Mouse (Mus musculus): ENCODE data around the gene Olfr146. TPM values are rescaled to one million over a fixed set of nuclear protein-coding genes. Genes with fewer than 3 reads are reported as not detected.

Gene Olfr146
- not detected in 2 replicates for total RNA-seq (2021)
- long read RNA-seq, result 0 reads

- DNase-seq, result no peak
These were observed at the start of gene Olfr146 for GRCm38 (mm10) chr9:39023277-39023676. Olfr146 (minus strand) TSS chr9:39023377.

GRCm38 (mm10) chr9:39064851-39065250, 41.7 kb upstream of the Olfr146 start, which contains the start of gene Olfr937:
Olfr937 (minus strand) TSS chr9:39064951.
- no peak for DNase-seq

- no peak for DNase-seq
These were observed 23.6 kb downstream of the Olfr146 start, which contains the start of gene Olfr935 for GRCm38 (mm10) chr9:38999583-38999982. Olfr935 (minus strand) TSS chr9:38999683.

GRCm38 (mm10) chr9:38988215-38988614, 35.0 kb downstream of the Olfr146 start, which contains the start of gene Olfr934:
Olfr934 (minus strand) TSS chr9:38988315.
- DNase-seq, result no peak

GRCm38 (mm10) chr9:38972013-38972412, 51.2 kb downstream of the Olfr146 start, which contains the start of gene Olfr933:
Olfr933 (plus strand) TSS chr9:38972313.
- DNase-seq, result no peak

Small RNA genes within 50 kb of the gene (microRNA-seq; reads per million reads assigned to microRNA genes)
- gene Gm25529, result 0 reads per million in 2 experiments

Other genes with a start within 250 kb of the Olfr146 start
- not detected in 2 replicates for gene Olfr922, start 208.8 kb downstream of the Olfr146 start, total RNA-seq (2021)
- gene Olfr923, start 196.8 kb downstream of the Olfr146 start, total RNA-seq (2021), result not detected in 2 replicates
- not detected in 2 replicates for gene Olfr924, start 178.9 kb downstream of the Olfr146 start, total RNA-seq (2021)
- not detected in 2 replicates for gene Olfr26, start 168.3 kb downstream of the Olfr146 start, total RNA-seq (2021)
- not detected in 2 replicates for gene Olfr926, start 146.3 kb downstream of the Olfr146 start, total RNA-seq (2021)
- not detected in 2 replicates for gene Olfr930, start 93.6 kb downstream of the Olfr146 start, total RNA-seq (2021)
- gene Olfr933, start 51.1 kb downstream of the Olfr146 start, total RNA-seq (2021), result not detected in 2 replicates
- not detected in 2 replicates for gene Olfr934, start 35.1 kb downstream of the Olfr146 start, total RNA-seq (2021)
- gene Olfr935, start 23.7 kb downstream of the Olfr146 start, total RNA-seq (2021), result not detected in 2 replicates
- gene Olfr937, start 41.6 kb upstream of the Olfr146 start, total RNA-seq (2021), result not detected in 2 replicates
- not detected in 2 replicates for gene Olfr938, start 55.5 kb upstream of the Olfr146 start, total RNA-seq (2021)
- not detected in 2 replicates for gene Olfr27, start 104.8 kb upstream of the Olfr146 start, total RNA-seq (2021)
- not detected in 2 replicates for gene Olfr943, start 142.9 kb upstream of the Olfr146 start, total RNA-seq (2021)
- gene Olfr944, start 178.5 kb upstream of the Olfr146 start, total RNA-seq (2021), result not detected in 2 replicates
- not detected in 2 replicates for gene Olfr1537, start 226.6 kb upstream of the Olfr146 start, total RNA-seq (2021)

All from adrenal gland, postnatal 25 days (tissue).